Mouse (Mus musculus) limb, embryonic 10.5 days (tissue): ENCODE data around the gene Timm10. TPM values are rescaled to one million over a fixed set of nuclear protein-coding genes. Genes with fewer than 3 reads are reported as not detected.
A peak's percentile ranks its signal among the peaks of the same experiment; 100 is the strongest.

Experiments
- DNase-seq: peaks from one replicate; pipeline ENCODE4 v3.0.0-alpha.2; 2017; ENCODE audit warnings: low spot score
- H3K27ac ChIP-seq: fragments of 300-500 bp; sonication (generic); 2 replicates; pipeline ENCODE4 v1.5.1; 2016; ENCODE audit warnings: mild to moderate bottlenecking
- H3K27me3 ChIP-seq: fragments of 300-500 bp; sonication (generic); 2 replicates; pipeline ENCODE4 v1.6.1; 2016; ENCODE audit warnings: low read depth, mild to moderate bottlenecking; ENCODE audit not compliant: poor library complexity, severe bottlenecking
- H3K36me3 ChIP-seq: fragments of 300-500 bp; sonication (generic); 2 replicates; pipeline ENCODE4 v1.6.1; 2016; ENCODE audit warnings: mild to moderate bottlenecking, moderate library complexity
- H3K4me1 ChIP-seq: fragments of 300-500 bp; sonication (generic); 2 replicates; pipeline ENCODE4 v1.6.1; 2016
- H3K4me3 ChIP-seq: fragments of 300-500 bp; sonication (generic); 2 replicates; pipeline ENCODE4 v1.5.1; 2016; ENCODE audit warnings: mild to moderate bottlenecking, moderate library complexity
- H3K9me3 ChIP-seq: fragments of 300-500 bp; sonication (generic); replicated peaks from 2 replicates; pipeline ENCODE4 v1.6.1; 2016; ENCODE audit warnings: mild to moderate bottlenecking
- WGBS: fragments of 180-500 bp; shearing (Covaris S2); methylation state at CpG from one replicate; pipeline ENCODE4 v1.1.7; 2016; 5-methylcytosine and 5-hydroxymethylcytosine counted together
- polyA plus RNA-seq: library from polyadenylated mRNA; unstranded; fragments of >200 nt; fragmentation: Nextera tagmentation; extraction: Ambion mirVana; gene quantifications from 2 replicates; pipeline ENCODE4 v1.2.1, GENCODE M21; 2016

Timm10 gene
- polyA plus RNA-seq, 1 experiment from 2014 or later, result 64.5 TPM

DNA sequence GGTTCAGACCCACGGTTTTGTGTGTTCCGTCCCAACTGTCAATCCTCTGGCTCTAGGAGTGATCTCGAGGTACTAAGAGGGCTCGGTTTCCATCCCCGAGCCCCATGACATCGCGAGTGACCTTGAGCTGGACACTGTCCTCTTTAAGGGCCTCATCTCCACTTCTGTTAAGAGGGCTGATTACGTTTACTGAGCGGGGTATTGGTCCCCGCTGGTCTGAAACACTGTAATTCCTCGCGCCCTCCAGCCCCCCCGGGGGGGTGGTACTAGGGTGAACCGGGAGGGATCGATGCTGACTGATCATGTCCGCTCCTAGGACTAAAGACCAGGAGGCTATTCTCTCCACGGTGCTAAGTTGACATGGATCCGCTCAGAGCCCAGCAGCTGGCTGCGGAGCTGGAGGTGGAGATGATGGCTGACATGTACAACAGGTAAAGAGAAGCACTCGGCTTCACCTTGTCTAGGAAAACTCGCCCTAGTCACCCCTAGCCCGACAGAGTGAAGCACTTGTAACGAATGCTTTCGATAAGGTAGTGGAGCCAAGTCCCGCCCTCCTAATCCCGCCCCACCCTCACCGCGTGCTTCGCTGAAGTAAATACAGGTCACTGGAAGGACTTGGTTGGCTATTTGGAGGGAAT is 605 bp downstream of the Timm10 start:
- peak overlapping the region; percentile 78 for H3K27ac ChIP-seq
- H3K4me1 ChIP-seq, result peaks cover 33% of the 10 kb centered on the region
- H3K9me3 ChIP-seq, result no peaks in the 10 kb centered on the region
- H3K4me3 ChIP-seq, result peak overlapping the region; percentile 74
- under 1% methylated on average over 29 of the region's 29 CpGs for WGBS
- H3K36me3 ChIP-seq, result peaks cover 27% of the 10 kb centered on the region
- H3K27me3 ChIP-seq, result no peaks in the 10 kb centered on the region
- peak; percentile 38 for DNase-seq

DNA sequence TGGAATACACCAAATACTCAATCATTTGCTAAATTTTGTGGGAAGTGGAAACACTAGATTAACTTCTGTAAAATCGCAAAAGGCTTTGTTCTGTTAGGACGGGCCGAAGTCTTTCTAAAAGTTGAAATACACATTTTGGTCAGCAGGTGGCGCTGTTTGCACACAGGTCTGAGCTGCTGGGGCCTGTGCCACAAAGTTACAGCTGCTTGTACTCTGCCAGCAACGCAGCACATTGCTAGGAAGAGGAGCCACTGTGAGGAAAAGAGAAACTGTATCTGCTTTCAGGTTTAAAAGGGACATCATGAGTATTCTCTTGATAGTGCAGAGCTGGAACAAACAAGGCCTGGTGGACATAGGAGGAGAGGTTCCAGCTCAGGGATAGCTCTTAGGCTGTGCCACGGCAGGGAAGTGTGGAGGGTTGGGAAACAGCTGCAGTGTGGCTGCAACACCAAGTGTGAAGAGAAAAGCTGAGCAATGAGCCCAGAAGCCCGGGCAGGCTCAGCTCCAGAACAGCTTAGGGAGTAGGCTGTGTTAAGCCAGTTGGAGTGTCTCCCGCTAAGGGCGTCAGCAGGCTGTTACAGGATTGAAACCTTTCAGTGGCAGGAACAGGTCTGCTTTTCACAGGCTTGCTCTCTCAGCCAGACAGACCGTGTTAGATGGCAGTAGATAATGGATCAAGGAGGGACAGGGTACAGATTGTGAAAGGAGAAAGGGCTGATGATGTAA is 5.0 kb downstream of the Timm10 start:
- H3K27me3 ChIP-seq, result peaks cover 6% of the 10 kb centered on the region; the same call in 1 of the 2 replicates
- no peak overlapping the region for H3K4me3 ChIP-seq
- no peak overlapping the region for H3K27ac ChIP-seq
- WGBS, result 36% methylated on average over 10 of the region's 10 CpGs
- peak; percentile 86 for DNase-seq
- no peaks in the 10 kb centered on the region for H3K9me3 ChIP-seq
- peaks cover 16% of the 10 kb centered on the region for H3K4me1 ChIP-seq
- peaks cover 27% of the 10 kb centered on the region for H3K36me3 ChIP-seq

DNA sequence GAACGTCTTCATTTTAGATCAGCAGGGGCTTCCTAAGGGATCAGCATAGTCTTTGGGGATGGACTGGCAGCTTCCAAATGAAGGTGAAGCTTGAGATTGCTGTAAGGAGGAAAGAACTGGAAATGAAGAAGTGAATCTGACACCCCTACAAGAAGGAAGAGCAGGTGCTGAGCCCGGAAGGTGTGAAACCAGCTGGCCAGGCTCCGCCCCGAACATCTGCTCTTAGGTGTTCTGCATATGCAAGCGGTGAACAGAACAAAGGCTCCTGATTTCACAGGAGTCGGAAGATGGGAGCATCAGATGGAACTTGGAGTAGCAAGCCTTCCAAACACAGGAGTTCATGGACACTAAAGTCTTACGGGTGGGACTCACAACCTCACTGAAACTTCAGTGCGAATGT is 10.3 kb downstream of the Timm10 start:
- peaks cover 22% of the 10 kb centered on the region; the same call in 1 of the 2 replicates for H3K27me3 ChIP-seq
- H3K4me3 ChIP-seq, result no peak overlapping the region
- peaks cover 36% of the 10 kb centered on the region for H3K4me1 ChIP-seq
- H3K9me3 ChIP-seq, result no peaks in the 10 kb centered on the region
- 46% methylated on average over 8 of the region's 8 CpGs for WGBS
- no peak for DNase-seq
- no peaks in the 10 kb centered on the region for H3K36me3 ChIP-seq
- H3K27ac ChIP-seq, result no peak overlapping the region

DNA sequence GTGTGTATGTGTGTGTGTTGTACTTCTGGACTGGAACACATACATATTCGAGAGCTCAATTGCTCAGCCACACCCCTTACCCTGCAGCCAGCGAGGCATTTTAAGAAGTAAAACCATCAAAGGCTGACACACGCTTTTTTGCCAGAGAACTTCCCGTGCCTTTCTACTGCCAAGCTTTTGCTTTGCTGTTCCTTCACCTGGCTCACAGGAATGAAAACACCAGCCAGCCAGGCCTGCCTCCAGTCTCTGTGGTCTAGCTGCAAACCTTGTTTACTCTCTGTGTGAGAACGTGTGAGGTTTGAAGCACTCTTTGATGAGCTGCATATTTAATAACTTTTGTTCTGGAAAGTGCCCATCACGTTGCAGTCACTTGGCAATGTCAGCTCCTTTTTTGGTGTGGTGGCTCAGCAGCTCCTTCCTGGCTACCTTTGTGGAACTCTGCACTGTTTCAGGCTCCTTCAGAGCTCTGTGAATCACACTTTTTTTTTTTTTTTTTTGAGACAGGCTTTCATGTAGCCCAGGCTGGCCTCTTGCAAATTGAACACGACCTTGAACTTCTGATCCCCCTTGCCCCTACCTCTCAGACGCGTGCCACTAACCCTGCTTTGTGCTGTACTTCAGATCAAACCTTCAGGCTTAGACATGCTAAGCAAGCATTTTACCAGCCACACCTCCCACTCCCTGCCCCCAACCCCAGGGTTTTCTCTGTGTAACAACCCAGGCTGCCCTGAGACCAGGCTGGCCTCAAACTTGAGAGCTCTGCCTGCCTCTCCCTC is 11.2 kb downstream of the Timm10 start:
- peaks cover 22% of the 10 kb centered on the region; the same call in 1 of the 2 replicates for H3K27me3 ChIP-seq
- H3K4me3 ChIP-seq, result peak overlapping the region; percentile 82; the same call in 1 of the 2 replicates
- peaks cover 37% of the 10 kb centered on the region for H3K4me1 ChIP-seq
- no peaks in the 10 kb centered on the region for H3K9me3 ChIP-seq
- DNase-seq, result no peak
- H3K27ac ChIP-seq, result no peak overlapping the region
- WGBS, result 22% methylated on average over 9 of the region's 9 CpGs
- H3K36me3 ChIP-seq, result 0 out of 2 replicates have a peak, but pooled peaks cover 2% of the 10 kb centered on the region

DNA sequence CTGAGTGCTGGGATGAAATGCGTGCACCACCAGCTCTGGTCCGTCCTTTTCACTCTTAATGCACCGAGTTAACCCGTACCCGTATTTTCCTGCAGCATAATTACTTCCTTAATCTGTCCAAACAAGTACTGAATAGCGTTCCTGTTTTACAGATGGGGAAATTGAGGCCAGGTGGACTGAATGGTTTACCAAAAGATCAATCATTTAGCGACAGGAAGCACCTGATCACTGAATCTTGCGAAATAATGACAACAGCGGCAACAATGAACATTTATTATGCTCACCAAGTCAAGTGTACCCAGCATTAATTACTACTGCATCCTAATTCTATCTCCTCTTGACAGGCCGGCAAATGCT is 11.8 kb downstream of the Timm10 start, which contains the start of gene Slc43a1:
Gene Slc43a1, plus strand, starts transcription at position 258 of the 357 bp plus-strand sequence.
- Histone ChIP-seq H3K4me1 (peaks cover 37% of the 10 kb centered on the region), H3K36me3 (0 out of 2 replicates have a peak, but pooled peaks cover 2% of the 10 kb centered on the region), H3K4me3 (peak within 1 kb of the TSS; percentile 82), H3K27me3 (peaks cover 22% of the 10 kb centered on the region; the same call in 1 of the 2 replicates), H3K27ac (peak within 1 kb of the TSS; percentile 96), H3K9me3 (no peaks in the 10 kb centered on the region)
- no peak for DNase-seq
- 13% methylated on average over 10 of the region's 10 CpGs for WGBS

DNA sequence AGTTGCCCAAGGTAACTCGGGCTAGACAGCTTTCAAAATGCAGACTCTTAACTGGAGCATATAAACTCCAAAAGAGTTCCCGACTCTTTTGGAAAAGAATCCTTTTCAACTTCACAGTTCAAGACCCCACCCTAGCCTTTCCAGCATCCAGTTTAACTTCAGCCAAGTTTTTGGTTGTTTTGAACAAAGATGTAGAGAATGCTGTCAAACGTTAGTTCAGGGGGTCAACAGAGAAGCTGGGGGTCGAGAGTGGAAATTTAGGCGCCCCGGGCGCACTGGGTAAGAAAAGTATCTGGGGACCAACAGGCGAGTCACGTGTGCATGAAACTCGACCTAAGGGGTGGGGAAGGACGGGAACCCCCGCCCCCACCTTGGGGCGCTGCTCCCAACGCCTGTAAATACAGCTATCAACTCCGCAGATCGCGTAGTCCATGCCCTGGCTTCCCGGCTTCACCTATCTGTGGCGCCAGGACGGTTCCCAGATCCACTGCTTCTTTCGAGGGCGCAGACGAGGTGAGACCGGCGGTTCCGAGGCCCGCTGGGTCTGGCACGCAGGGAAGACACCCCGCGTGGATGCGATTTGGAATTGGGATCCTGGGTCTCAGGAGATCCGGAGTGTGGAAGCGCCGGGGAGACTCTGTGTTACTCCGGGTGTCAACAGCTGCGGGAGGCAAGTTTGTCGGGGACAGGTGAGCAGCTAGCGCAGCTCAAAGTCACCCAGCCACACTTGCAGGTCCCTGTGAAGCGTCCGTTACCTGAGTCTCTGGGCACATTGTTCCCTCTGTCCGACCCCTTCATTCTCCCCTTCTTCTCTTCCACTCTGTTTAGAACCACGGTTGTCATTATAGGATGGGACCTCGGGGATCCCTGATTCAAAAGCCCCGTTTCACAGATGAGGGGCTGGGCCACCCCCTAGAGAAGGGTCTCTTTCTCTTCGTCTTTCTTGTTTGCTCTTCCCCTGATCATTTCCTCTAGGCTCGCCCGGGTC is 12.5 kb downstream of the Timm10 start:
- H3K4me1 ChIP-seq, result peaks cover 37% of the 10 kb centered on the region
- H3K9me3 ChIP-seq, result no peaks in the 10 kb centered on the region
- H3K36me3 ChIP-seq, result peaks cover 9% of the 10 kb centered on the region
- H3K4me3 ChIP-seq, result peak overlapping the region; percentile 82
- peak; percentile 75 for DNase-seq
- peak overlapping the region; percentile 96 for H3K27ac ChIP-seq
- WGBS, result under 1% methylated on average over 47 of the region's 47 CpGs
- H3K27me3 ChIP-seq, result peaks cover 22% of the 10 kb centered on the region; the same call in 1 of the 2 replicates

DNA sequence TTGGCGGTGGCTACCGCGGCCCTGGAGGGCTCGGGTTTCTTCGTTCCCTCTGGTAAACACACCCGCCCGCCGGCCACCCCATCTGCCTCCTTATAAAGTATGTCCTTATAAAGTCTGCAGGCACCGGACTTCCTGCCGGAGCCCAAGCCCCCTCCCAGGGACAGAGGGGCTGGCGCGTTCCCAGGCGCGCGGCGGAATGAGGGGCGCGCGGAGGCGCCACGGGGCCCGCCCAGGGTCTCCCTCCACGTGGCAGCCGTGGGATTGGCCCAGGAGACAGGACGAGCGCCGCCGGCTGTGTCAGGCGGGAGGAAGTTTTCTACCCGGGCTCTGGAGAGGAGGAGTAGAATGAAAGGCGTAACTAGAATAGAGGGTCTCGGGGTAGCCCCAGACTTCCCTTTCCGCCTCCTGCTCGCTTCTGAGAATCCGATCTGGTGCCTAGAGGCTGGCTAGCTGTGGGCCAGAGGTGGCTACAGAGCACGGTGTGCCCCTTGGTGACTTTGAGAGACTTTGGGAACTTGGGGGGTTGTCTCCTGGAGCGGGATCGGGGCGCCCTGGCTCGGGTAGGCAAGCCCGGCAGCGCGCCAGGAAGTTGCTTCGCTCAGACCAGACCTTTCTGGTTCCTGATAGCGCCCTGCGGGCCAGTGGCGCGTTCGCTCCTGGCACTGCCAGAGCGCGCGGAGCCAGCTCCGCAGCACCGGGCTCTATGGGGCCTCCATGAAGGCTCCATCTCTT is 13.4 kb downstream of the Timm10 start:
- H3K4me3 ChIP-seq, result peak overlapping the region; percentile 82
- no peaks in the 10 kb centered on the region for H3K9me3 ChIP-seq
- peaks cover 18% of the 10 kb centered on the region for H3K36me3 ChIP-seq
- H3K27ac ChIP-seq, result peak overlapping the region; percentile 96
- under 1% methylated on average over 54 of the region's 54 CpGs for WGBS
- peaks cover 19% of the 10 kb centered on the region; the same call in 1 of the 2 replicates for H3K27me3 ChIP-seq
- H3K4me1 ChIP-seq, result peaks cover 37% of the 10 kb centered on the region
- DNase-seq, result peak; percentile 90

DNA sequence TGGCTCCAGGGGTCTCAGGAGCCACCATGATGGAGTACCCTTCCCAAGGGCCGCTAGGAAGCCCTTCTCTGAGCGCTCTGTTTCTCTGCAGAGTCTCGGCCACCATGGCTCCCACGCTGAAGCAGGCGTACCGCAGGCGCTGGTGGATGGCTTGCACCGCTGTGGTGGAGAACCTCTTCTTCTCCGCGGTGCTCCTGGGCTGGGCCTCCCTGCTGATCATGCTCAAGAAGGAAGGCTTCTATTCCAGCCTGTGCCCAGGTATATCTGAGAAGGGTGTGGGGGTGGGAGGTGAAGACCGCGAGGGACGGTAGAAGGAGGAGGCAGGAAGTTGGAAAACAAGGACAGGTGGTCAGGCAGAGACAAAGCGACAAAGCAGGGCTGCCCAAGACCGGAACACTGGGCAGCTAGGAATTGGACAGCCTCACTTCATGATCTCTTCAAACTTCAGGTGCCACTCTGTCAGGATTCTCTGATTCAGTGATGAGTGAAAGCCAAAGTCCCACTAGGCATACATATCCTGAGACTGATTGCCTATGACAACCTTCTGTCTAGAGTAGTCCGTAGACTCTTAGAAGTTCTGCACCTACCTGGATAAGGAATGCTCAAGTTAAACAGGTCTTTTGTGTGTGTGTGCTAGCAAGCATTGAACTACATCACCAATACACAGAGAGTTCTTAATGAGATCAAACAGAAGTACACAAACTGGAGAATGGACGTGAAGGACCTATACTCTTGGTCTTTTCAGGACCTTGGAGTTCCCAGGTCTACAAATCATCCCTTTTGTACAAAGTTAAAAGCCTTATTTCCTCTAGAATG is 14.2 kb downstream of the Timm10 start:
- H3K4me1 ChIP-seq, result peaks cover 37% of the 10 kb centered on the region
- peak overlapping the region; percentile 96 for H3K27ac ChIP-seq
- no peak for DNase-seq
- peak overlapping the region; percentile 82 for H3K4me3 ChIP-seq
- WGBS, result 8% methylated on average over 17 of the region's 17 CpGs
- H3K9me3 ChIP-seq, result no peaks in the 10 kb centered on the region
- H3K36me3 ChIP-seq, result peaks cover 26% of the 10 kb centered on the region
- H3K27me3 ChIP-seq, result peaks cover 17% of the 10 kb centered on the region; the same call in 1 of the 2 replicates

DNA sequence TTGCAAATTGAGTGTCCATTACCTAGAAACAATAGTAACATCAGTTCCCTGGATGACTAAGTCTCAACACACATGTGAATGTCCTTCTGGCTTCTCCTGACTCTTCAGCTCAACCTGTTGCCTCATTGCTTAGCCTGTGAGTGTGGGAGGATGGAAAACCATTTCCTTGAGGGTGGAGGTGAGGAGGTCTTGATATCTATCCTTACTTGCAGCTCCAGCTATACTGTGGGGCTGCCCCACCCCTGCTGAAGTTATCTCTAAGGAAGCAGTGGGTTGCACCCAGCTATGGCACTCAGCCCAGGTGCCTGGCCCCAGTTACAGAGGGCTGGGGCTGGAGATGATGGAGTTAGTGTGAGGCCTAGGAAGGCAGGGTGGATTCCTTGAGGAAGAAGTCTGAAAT is 15.1 kb downstream of the Timm10 start:
- Histone ChIP-seq H3K4me1 (peaks cover 36% of the 10 kb centered on the region), H3K36me3 (peaks cover 35% of the 10 kb centered on the region), H3K4me3 (peak overlapping the region; percentile 82)

DNA sequence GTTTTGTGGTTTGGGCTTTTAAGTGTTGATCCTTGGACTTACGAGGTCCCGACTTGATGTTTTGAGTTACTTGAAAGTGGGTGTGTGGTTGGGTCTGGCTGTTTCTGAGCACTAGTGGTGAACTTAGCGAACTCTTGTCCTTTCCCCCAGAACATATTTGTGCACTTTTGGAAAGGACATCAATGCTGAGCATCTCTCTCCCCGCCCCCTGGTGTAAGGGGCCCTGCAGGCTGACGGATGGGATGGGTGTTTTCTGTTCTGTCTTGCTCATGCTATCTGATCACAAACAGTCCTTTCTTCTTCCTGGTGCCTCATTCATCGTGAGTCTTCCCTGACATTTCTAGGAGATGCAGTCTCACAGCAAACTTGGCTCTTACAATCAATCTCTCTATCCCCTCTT is 16.9 kb downstream of the Timm10 start:
- Histone ChIP-seq H3K27ac (no peak overlapping the region), H3K4me1 (peaks cover 29% of the 10 kb centered on the region), H3K4me3 (no peak overlapping the region), H3K36me3 (peaks cover 51% of the 10 kb centered on the region), H3K9me3 (no peaks in the 10 kb centered on the region), H3K27me3 (0 out of 2 replicates have a peak, but pooled peaks cover under 1% of the 10 kb centered on the region)
- DNase-seq, result no peak
- 81% methylated on average over 6 of the region's 6 CpGs for WGBS

More for the DNA sequence above, 15.1 kb downstream of the Timm10 start:
- DNase-seq, result no peak
- Histone ChIP-seq H3K27me3 (peaks cover 15% of the 10 kb centered on the region; the same call in 1 of the 2 replicates), H3K27ac (no peak overlapping the region), H3K9me3 (no peaks in the 10 kb centered on the region)

DNA sequence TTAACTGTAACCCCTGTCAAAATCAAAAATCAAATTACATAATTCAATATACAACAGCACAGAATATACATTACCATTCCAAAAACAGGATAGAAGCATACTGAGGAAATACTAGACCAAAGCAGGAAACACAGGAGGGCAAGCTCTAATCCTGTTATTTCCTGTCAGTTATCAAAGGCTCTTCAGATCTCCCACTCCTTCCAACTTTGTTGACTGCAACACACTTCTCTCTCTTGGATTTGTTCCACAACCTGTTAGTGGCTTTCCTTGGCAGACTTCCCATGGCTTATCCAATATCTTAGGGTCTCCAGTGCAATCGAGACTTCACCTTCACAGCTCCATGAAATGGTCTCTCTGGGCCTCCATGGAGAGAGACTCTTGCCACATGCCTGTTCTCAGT is 18.4 kb downstream of the Timm10 start:
- no peak for DNase-seq
- Histone ChIP-seq H3K4me3 (no peak overlapping the region), H3K36me3 (peaks cover 67% of the 10 kb centered on the region), H3K9me3 (no peaks in the 10 kb centered on the region), H3K27ac (no peak overlapping the region), H3K4me1 (peaks cover 29% of the 10 kb centered on the region), H3K27me3 (no peaks in the 10 kb centered on the region)
- 97% methylated on average over 1 of the region's 1 CpGs for WGBS
